Comparison of ENCODE assay signal across 8 mouse cellular contexts in the genomic region with DNA sequence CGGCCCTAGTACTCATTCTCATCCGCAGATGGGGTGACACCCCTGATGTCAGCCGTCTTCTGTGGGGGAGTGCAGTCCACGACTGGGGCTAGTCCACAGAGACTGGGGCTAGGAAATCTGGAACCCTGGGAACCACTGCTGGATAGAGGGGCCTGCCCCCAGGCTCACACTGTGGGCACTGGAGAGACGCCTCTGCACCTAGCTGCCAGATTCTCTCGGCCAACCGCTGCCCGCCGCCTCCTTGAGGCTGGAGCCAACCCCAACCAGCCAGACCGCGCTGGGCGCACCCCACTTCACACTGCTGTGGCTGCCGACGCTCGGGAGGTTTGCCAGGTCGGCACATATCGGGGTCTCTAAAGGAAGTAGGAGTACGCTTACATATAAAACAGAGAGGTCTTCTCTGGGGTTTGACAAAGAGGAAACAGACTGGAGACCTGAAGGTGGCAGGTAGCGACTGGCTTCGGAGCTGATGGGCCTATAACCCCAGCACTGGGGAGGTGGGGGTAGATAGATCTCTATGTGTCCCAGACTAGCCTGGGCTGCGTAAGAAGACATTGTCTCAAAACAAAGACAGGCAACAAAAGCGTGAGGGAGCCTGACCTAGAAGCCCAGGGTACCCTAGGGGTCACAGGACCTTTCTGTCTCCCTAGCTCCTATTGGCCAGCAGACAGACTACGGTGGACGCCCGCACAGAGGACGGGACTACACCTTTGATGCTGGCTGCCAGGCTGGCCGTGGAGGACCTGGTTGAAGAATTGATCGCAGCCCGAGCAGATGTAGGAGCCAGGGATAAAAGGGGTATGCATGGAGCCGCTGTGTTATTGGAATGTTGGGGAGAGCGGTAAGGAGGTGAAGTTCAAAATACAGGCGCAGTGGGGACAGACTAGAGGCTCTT. TPM values are rescaled to one million over a fixed set of nuclear protein-coding genes. Genes with fewer than 3 reads are reported as not detected.
DNase-seq lines count a peak whose midpoint lies in the region; ATAC-seq lines count a peak whose summit lies in the region.

No protein-coding gene starts in this region.

- peak overlapping the region; percentile 85 for H3K4me3 ChIP-seq in lung, embryonic 16.5 days (ENCODE audit: low read length)
- peak overlapping the region; percentile 74 for H3K4me3 ChIP-seq in hindbrain, embryonic 14.5 days (replicated peaks; ENCODE audit: low read length)
- peak overlapping the region; percentile 78 for H3K4me3 ChIP-seq in midbrain, embryonic 15.5 days

- H3K27ac ChIP-seq in lung, embryonic 16.5 days (ENCODE audit: low read length), result peak overlapping the region; percentile 98
- H3K27ac ChIP-seq in hindbrain, embryonic 14.5 days, result peak overlapping the region; percentile 98
- peak overlapping the region; percentile 100 for H3K27ac ChIP-seq in midbrain, embryonic 15.5 days

- peak; percentile 20 for DNase-seq in adrenal gland, postnatal 10 days
- no peak for DNase-seq in adrenal gland, postnatal 4 days (ENCODE audit: low spot score in 2 of 2)
- DNase-seq in lung, postnatal 25 days (ENCODE audit: low spot score), result no peak
- peak; percentile 54 for DNase-seq in hindbrain, embryonic 14.5 days (ENCODE audit: low spot score)
- no peak for DNase-seq in ovary, postnatal 14 days (ENCODE audit: low spot score)
- no peak for DNase-seq in thymus, postnatal 10 days (ENCODE audit: low spot score in 2 of 2)

- no peak for ATAC-seq in lung, embryonic 16.5 days (ENCODE audit: low read depth)
- peak; percentile 7 for ATAC-seq in hindbrain, embryonic 14.5 days (ENCODE audit: low FRiP score)
- ATAC-seq in midbrain, embryonic 15.5 days (replicated peaks), result peak; percentile 16

- peaks cover 40% of the 10 kb centered on the region for H3K4me1 ChIP-seq in lung, embryonic 16.5 days (replicated peaks; ENCODE audit: control insufficient read depth, insufficient read depth, low read length)
- H3K4me1 ChIP-seq in hindbrain, embryonic 14.5 days (replicated peaks; ENCODE audit: control insufficient read depth, insufficient read depth, low read length), result peaks cover 36% of the 10 kb centered on the region
- H3K4me1 ChIP-seq in midbrain, embryonic 15.5 days, result peaks cover 38% of the 10 kb centered on the region

- WGBS in lung, embryonic 16.5 days, result 23% methylated on average over 32 of the region's 32 CpGs
- 12% methylated on average over 32 of the region's 32 CpGs for WGBS in hindbrain, embryonic 14.5 days
- WGBS in midbrain, embryonic 15.5 days, result 10% methylated on average over 32 of the region's 32 CpGs

- no peaks in the 10 kb centered on the region for H3K27me3 ChIP-seq in lung, embryonic 16.5 days (ENCODE audit: control insufficient read depth, insufficient read depth, low read depth, low read length)
- no peaks in the 10 kb centered on the region for H3K27me3 ChIP-seq in hindbrain, embryonic 14.5 days (ENCODE audit: control insufficient read depth, insufficient read depth, low read length)
- H3K27me3 ChIP-seq in midbrain, embryonic 15.5 days (replicated peaks), result no peaks in the 10 kb centered on the region

- peak overlapping the region; percentile 99 for H3K4me2 ChIP-seq in lung, embryonic 16.5 days (ENCODE audit: low read depth, low read length)
- peak overlapping the region; percentile 98 for H3K4me2 ChIP-seq in hindbrain, embryonic 14.5 days (replicated peaks)
- peak overlapping the region; percentile 87 for H3K4me2 ChIP-seq in midbrain, embryonic 15.5 days

- no peaks in the 10 kb centered on the region for H3K9me3 ChIP-seq in lung, embryonic 16.5 days (ENCODE audit: control insufficient read depth, low read length)
- H3K9me3 ChIP-seq in hindbrain, embryonic 14.5 days (ENCODE audit: control insufficient read depth, low read length), result no peaks in the 10 kb centered on the region
- no peaks in the 10 kb centered on the region for H3K9me3 ChIP-seq in midbrain, embryonic 15.5 days

- no peaks in the 10 kb centered on the region for H3K36me3 ChIP-seq in lung, embryonic 16.5 days (ENCODE audit: control insufficient read depth, insufficient read depth, low read length)
- no peaks in the 10 kb centered on the region for H3K36me3 ChIP-seq in hindbrain, embryonic 14.5 days (replicated peaks; ENCODE audit: control insufficient read depth, insufficient read depth)
- no peaks in the 10 kb centered on the region for H3K36me3 ChIP-seq in midbrain, embryonic 15.5 days (replicated peaks)

- peak overlapping the region; percentile 98 for H3K9ac ChIP-seq in lung, embryonic 16.5 days (ENCODE audit: low read length)
- peak overlapping the region; percentile 95 for H3K9ac ChIP-seq in hindbrain, embryonic 14.5 days
- H3K9ac ChIP-seq in midbrain, embryonic 15.5 days, result peak overlapping the region; percentile 86

RNA-seq across cellular contexts. Expression of gene Gpsm3, which starts 3.5 kb away (rescaled TPM):
- total RNA-seq in adrenal gland, postnatal 10 days (2021), result 10 to 100 TPM; 11.0 to 12.1 TPM
- total RNA-seq in adrenal gland, postnatal 4 days (2021), result 10 to 100 TPM in 1 of 2 experiments, 1 to 10 TPM in 1; 8.1 to 11.9 TPM
- polyA plus RNA-seq in lung, embryonic 16.5 days (2015; fragmentation: Nextera tagmentation; extraction: Ambion mirVana), result 15.4 and 18.3 TPM in 2 replicates
- polyA plus RNA-seq in hindbrain, embryonic 14.5 days (2014; fragmentation: Nextera tagmentation; extraction: Ambion mirVana), result 4.2 and 4.7 TPM in 2 replicates
- 3.8 and 5.1 TPM in 2 replicates for polyA plus RNA-seq in midbrain, embryonic 15.5 days (2015; fragmentation: Nextera tagmentation; extraction: Ambion mirVana)

RNA-seq across cellular contexts. Expression of gene Pbx2, which starts 4.9 kb away (rescaled TPM):
- total RNA-seq in adrenal gland, postnatal 10 days (2021), result 10 to 100 TPM; 39.0 to 52.4 TPM
- total RNA-seq in adrenal gland, postnatal 4 days (2021), result 10 to 100 TPM; 61.7 to 63.6 TPM
- polyA plus RNA-seq in lung, embryonic 16.5 days (2015; fragmentation: Nextera tagmentation; extraction: Ambion mirVana), result 8.5 and 11.4 TPM in 2 replicates
- 7.1 and 10.5 TPM in 2 replicates for polyA plus RNA-seq in hindbrain, embryonic 14.5 days (2014; fragmentation: Nextera tagmentation; extraction: Ambion mirVana)
- polyA plus RNA-seq in midbrain, embryonic 15.5 days (2015; fragmentation: Nextera tagmentation; extraction: Ambion mirVana), result 10.2 and 10.7 TPM in 2 replicates

RNA-seq across cellular contexts. Expression of gene Ager, which starts 11.5 kb away (rescaled TPM):
- 1 to 10 TPM; 2.0 to 4.3 TPM for total RNA-seq in adrenal gland, postnatal 10 days (2021)
- 1 to 10 TPM; 9.0 to 9.2 TPM for total RNA-seq in adrenal gland, postnatal 4 days (2021)
- polyA plus RNA-seq in lung, embryonic 16.5 days (2015; fragmentation: Nextera tagmentation; extraction: Ambion mirVana), result 379 and 478 TPM in 2 replicates
- polyA plus RNA-seq in hindbrain, embryonic 14.5 days (2014; fragmentation: Nextera tagmentation; extraction: Ambion mirVana), result 1.1 and 1.4 TPM in 2 replicates
- polyA plus RNA-seq in midbrain, embryonic 15.5 days (2015; fragmentation: Nextera tagmentation; extraction: Ambion mirVana), result 1.7 and 1.8 TPM in 2 replicates

RNA-seq across cellular contexts. Expression of gene Rnf5, which starts 17.4 kb away (rescaled TPM):
- 10 to 100 TPM; 70.4 to 71.5 TPM for total RNA-seq in adrenal gland, postnatal 10 days (2021)
- total RNA-seq in adrenal gland, postnatal 4 days (2021), result 10 to 100 TPM; 66.5 to 74.2 TPM
- polyA plus RNA-seq in lung, embryonic 16.5 days (2015; fragmentation: Nextera tagmentation; extraction: Ambion mirVana), result 128 and 129 TPM in 2 replicates
- 196 and 211 TPM in 2 replicates for polyA plus RNA-seq in hindbrain, embryonic 14.5 days (2014; fragmentation: Nextera tagmentation; extraction: Ambion mirVana)
- 306 and 313 TPM in 2 replicates for polyA plus RNA-seq in midbrain, embryonic 15.5 days (2015; fragmentation: Nextera tagmentation; extraction: Ambion mirVana)

RNA-seq across cellular contexts. Expression of gene Agpat1, which starts 17.9 kb away (rescaled TPM):
- total RNA-seq in adrenal gland, postnatal 10 days (2021), result 10 to 100 TPM; 92.7 TPM
- total RNA-seq in adrenal gland, postnatal 4 days (2021), result 10 to 100 TPM; 73.4 to 77.7 TPM
- 52.1 and 56.0 TPM in 2 replicates for polyA plus RNA-seq in lung, embryonic 16.5 days (2015; fragmentation: Nextera tagmentation; extraction: Ambion mirVana)
- 123 and 126 TPM in 2 replicates for polyA plus RNA-seq in hindbrain, embryonic 14.5 days (2014; fragmentation: Nextera tagmentation; extraction: Ambion mirVana)
- 128 and 130 TPM in 2 replicates for polyA plus RNA-seq in midbrain, embryonic 15.5 days (2015; fragmentation: Nextera tagmentation; extraction: Ambion mirVana)

Comparison
In these comparisons a context has a peak if more than half of its experiments do, and no peak if none do; other contexts are left out.
1. DNase-seq: peak in adrenal gland, postnatal 10 days (single experiment) and hindbrain, embryonic 14.5 days (single experiment); none in adrenal gland, postnatal 4 days (0 of 2), lung, postnatal 25 days (single experiment), ovary, postnatal 14 days (single experiment) and thymus, postnatal 10 days (0 of 2).
2. RNA of gene Ager, which starts 11.5 kb away (polyA plus RNA-seq): 379 to 478 TPM in lung, embryonic 16.5 days; 1.7 to 1.8 TPM in midbrain, embryonic 15.5 days and 1.1 to 1.4 TPM in hindbrain, embryonic 14.5 days; every median in the first group is over 100 times any median in the second.
3. Peak in every context shown above with its lines, with median percentiles within 50 percentile points of each other: H3K27ac ChIP-seq, H3K4me2 ChIP-seq, H3K4me3 ChIP-seq and H3K9ac ChIP-seq.